Mouse (Mus musculus) stomach, postnatal 0 days (tissue): Measurements from ENCODE around the gene Rtp1. TPM values are rescaled to one million over a fixed set of nuclear protein-coding genes. Genes with fewer than 3 reads are reported as not detected.
A peak's percentile ranks its signal among the peaks of the same experiment; 100 is the strongest.

ENCODE experiments used
- ATAC-seq: fragments of 200-750 bp; cut with Nextera tagmentation; 2 replicates; pipeline ENCODE4 v1.8.0; 2017; ENCODE audit not compliant: low FRiP score, low TSS enrichment
- DNase-seq: peaks from one replicate; pipeline ENCODE4 v3.0.0-alpha.2; 2016; ENCODE audit warnings: low spot score
- H3K27ac ChIP-seq: fragments of 300-500 bp; sonication (generic); replicated peaks from 2 replicates; pipeline ENCODE4 v1.5.1; 2014; ENCODE audit warnings: mild to moderate bottlenecking, control low read depth
- H3K27me3 ChIP-seq: fragments of 300-500 bp; sonication (generic); 2 replicates; pipeline ENCODE4 v1.6.1; 2014; ENCODE audit warnings: low read length; ENCODE audit not compliant: control insufficient read depth, insufficient read depth
- H3K36me3 ChIP-seq: fragments of 300-500 bp; sonication (generic); 2 replicates; pipeline ENCODE4 v1.6.1; 2014; ENCODE audit warnings: low read length, mixed read lengths; ENCODE audit not compliant: control insufficient read depth, insufficient read depth
- H3K4me1 ChIP-seq: fragments of 300-500 bp; sonication (generic); replicated peaks from 2 replicates; pipeline ENCODE4 v1.6.1; 2014; ENCODE audit warnings: antibody characterized with exemption; ENCODE audit not compliant: control insufficient read depth, insufficient read depth
- H3K4me2 ChIP-seq: fragments of 300-500 bp; sonication (generic); replicated peaks from 2 replicates; pipeline ENCODE4 v1.6.1; 2014; ENCODE audit warnings: low read depth, mild to moderate bottlenecking, control low read depth, moderate library complexity
- H3K4me3 ChIP-seq: fragments of 300-500 bp; sonication (generic); 2 replicates; pipeline ENCODE4 v1.5.1; 2014; ENCODE audit warnings: low read depth, low read length, control low read depth
- H3K9ac ChIP-seq: fragments of 300-500 bp; sonication (generic); 2 replicates; pipeline ENCODE4 v1.6.1; 2014; ENCODE audit warnings: mild to moderate bottlenecking, low read length, control low read depth, mixed read lengths
- H3K9me3 ChIP-seq: fragments of 300-500 bp; sonication (generic); 2 replicates; pipeline ENCODE4 v1.6.1; 2016; ENCODE audit warnings: low read length; ENCODE audit not compliant: control insufficient read depth
- CTCF ChIP-seq: IDR thresholded peaks from 2 replicates; pipeline ENCODE4 v1.5.1; 2016; ENCODE audit warnings: antibody characterized with exemption, low read depth, mild to moderate bottlenecking, moderate library complexity
- EP300 ChIP-seq: optimal IDR thresholded peaks from 2 replicates; pipeline ENCODE3; 2016; ENCODE audit warnings: antibody characterized with exemption
- WGBS: fragments of 180-500 bp; shearing (Covaris S2); extraction: QIAGEN DNeasy Blood & Tissue Kit; methylation state at CpG from one replicate; pipeline ENCODE4 v1.1.7; 2014; 5-methylcytosine and 5-hydroxymethylcytosine counted together
- polyA plus RNA-seq: library from polyadenylated mRNA; unstranded; fragments of >200 nt; fragmentation: Nextera tagmentation; extraction: Ambion mirVana; gene quantifications from 2 replicates; pipeline ENCODE4 v1.2.1, GENCODE M21; 2015

The Rtp1 gene
- polyA plus RNA-seq, 1 experiment from 2014 or later = not detected

- 76% methylated on average over 8 of the region's 8 CpGs for WGBS
- no peak overlapping the region for H3K4me2 ChIP-seq
- no peak overlapping the region for H3K4me3 ChIP-seq
- ATAC-seq (no peak), DNase-seq (no peak)
- TF ChIP-seq CTCF (no peak), EP300 (no peak)
- no peak overlapping the region for H3K27ac ChIP-seq
- H3K4me1 ChIP-seq = no peaks in the 10 kb centered on the region
- no peaks in the 10 kb centered on the region for H3K36me3 ChIP-seq
- H3K9me3 ChIP-seq = no peaks in the 10 kb centered on the region
- no peak overlapping the region for H3K9ac ChIP-seq
- H3K27me3 ChIP-seq = no peaks in the 10 kb centered on the region
These were observed 9.3 kb upstream of the Rtp1 start for GRCm38 (mm10) chr16:23419565-23420085.

- DNase-seq (no peak), ATAC-seq (no peak)
- TF ChIP-seq CTCF (no peak), EP300 (no peak)
- Histone ChIP-seq H3K27me3 (no peaks in the 10 kb centered on the region), H3K4me3 (no peak overlapping the region), H3K27ac (no peak overlapping the region), H3K4me2 (no peak overlapping the region), H3K36me3 (no peaks in the 10 kb centered on the region), H3K9me3 (no peaks in the 10 kb centered on the region), H3K4me1 (no peaks in the 10 kb centered on the region), H3K9ac (no peak overlapping the region)
- 67% methylated on average over 5 of the region's 5 CpGs for WGBS
These were observed 5.1 kb upstream of the Rtp1 start for GRCm38 (mm10) chr16:23423825-23424224.

- TF ChIP-seq EP300 (no peak), CTCF (no peak)
- H3K27me3 ChIP-seq = no peaks in the 10 kb centered on the region
- WGBS = 86% methylated on average over 1 of the region's 1 CpGs
- H3K36me3 ChIP-seq = no peaks in the 10 kb centered on the region
- H3K27ac ChIP-seq = no peak overlapping the region
- DNase-seq (no peak), ATAC-seq (no peak)
- H3K4me1 ChIP-seq = no peaks in the 10 kb centered on the region
- no peak overlapping the region for H3K4me3 ChIP-seq
- H3K4me2 ChIP-seq = no peak overlapping the region
- no peak overlapping the region for H3K9ac ChIP-seq
- H3K9me3 ChIP-seq = no peaks in the 10 kb centered on the region
These were observed 1.2 kb upstream of the Rtp1 start for GRCm38 (mm10) chr16:23427701-23428100.

- H3K9ac ChIP-seq = no peak overlapping the region
- no peak for ATAC-seq
- no peak for DNase-seq
- no peaks in the 10 kb centered on the region for H3K36me3 ChIP-seq
- TF ChIP-seq CTCF = no peak
- TF ChIP-seq EP300 = no peak
- H3K27ac ChIP-seq = no peak overlapping the region
- WGBS = 63% methylated on average over 8 of the region's 8 CpGs
- H3K9me3 ChIP-seq = no peaks in the 10 kb centered on the region
- no peaks in the 10 kb centered on the region for H3K4me1 ChIP-seq
- no peak overlapping the region for H3K4me3 ChIP-seq
- H3K4me2 ChIP-seq = no peak overlapping the region
- H3K27me3 ChIP-seq = no peaks in the 10 kb centered on the region
These were observed 1.1 kb downstream of the Rtp1 start for GRCm38 (mm10) chr16:23429991-23430390.

- Histone ChIP-seq H3K4me2 (no peak overlapping the region), H3K36me3 (no peaks in the 10 kb centered on the region), H3K4me1 (no peaks in the 10 kb centered on the region), H3K27me3 (no peaks in the 10 kb centered on the region), H3K27ac (no peak overlapping the region), H3K9me3 (no peaks in the 10 kb centered on the region), H3K9ac (no peak overlapping the region), H3K4me3 (no peak overlapping the region)
- TF ChIP-seq EP300 (no peak), CTCF (peak; percentile 49)
- WGBS = 52% methylated on average over 12 of the region's 12 CpGs
- ATAC-seq (no peak), DNase-seq (no peak)
These were observed 8.7 kb downstream of the Rtp1 start for GRCm38 (mm10) chr16:23437404-23438166.

- WGBS = 85% methylated on average over 4 of the region's 4 CpGs
- Histone ChIP-seq H3K4me2 (no peak overlapping the region), H3K4me3 (no peak overlapping the region), H3K4me1 (no peaks in the 10 kb centered on the region), H3K9me3 (no peaks in the 10 kb centered on the region), H3K36me3 (no peaks in the 10 kb centered on the region), H3K27ac (no peak overlapping the region), H3K27me3 (no peaks in the 10 kb centered on the region), H3K9ac (no peak overlapping the region)
- no peak for ATAC-seq
- TF ChIP-seq CTCF (no peak), EP300 (no peak)
- DNase-seq = no peak
These were observed 15.3 kb downstream of the Rtp1 start for GRCm38 (mm10) chr16:23444231-23444630.
